Mouse (Mus musculus) frontal cortex, adult (tissue): ENCODE data around the gene Ablim2.

Source experiments
- ATAC-seq: cut with Nextera tagmentation; 2 replicates; pipeline ENCODE4 v1.9.2; 2017; ENCODE audit warnings: mild to moderate bottlenecking, moderate library complexity, mixed read lengths; ENCODE audit not compliant: low TSS enrichment

Gene Ablim2

GRCm38 (mm10) chr5:35882391-35882790, 124.7 kb downstream of the Ablim2 start:
- no peak for ATAC-seq

DNA sequence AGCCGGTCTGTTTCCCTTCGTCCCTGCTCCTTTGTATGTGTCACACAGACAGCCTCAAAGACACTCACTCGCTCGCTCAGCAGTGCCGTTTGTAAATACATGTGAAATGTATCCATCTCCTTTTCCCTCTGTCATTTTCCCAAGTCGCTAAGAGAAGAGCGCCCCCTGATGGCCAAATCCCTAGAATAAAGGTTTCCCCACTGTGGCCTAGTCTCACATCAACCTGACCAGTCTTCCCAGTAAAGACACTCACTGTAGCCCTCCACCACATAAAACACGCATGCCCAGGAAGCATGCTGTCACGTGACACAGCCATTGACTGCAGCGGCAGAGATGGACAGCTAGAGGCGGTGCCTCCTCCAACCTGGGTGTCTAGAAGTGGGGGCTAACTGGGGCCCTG, 126.6 kb downstream of the Ablim2 start:
- no peak for ATAC-seq

GRCm38 (mm10) chr5:35884689-35885088, 127.0 kb downstream of the Ablim2 start:
- no peak for ATAC-seq

GRCm38 (mm10) chr5:35888959-35889358, 131.3 kb downstream of the Ablim2 start:
- no peak for ATAC-seq

DNA sequence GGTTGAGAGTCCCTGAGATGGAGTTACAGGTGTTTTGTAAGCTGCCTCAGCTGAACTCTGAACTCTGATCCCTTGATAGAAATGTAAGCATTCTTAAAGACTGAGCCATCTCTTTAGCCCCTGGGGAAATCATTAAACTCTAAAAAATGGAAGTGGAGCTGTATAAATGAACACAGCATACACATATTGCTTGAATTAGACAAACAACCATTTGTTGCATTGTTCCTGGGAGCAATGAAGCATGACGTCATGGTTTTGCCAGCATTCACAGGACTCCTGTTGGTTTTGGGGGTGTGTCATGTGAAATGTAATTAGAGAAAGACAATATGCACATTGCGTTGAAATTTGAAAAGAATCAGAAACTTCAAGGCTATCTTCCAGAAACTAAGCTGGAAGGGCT, 132.0 kb downstream of the Ablim2 start:
- no peak for ATAC-seq

DNA sequence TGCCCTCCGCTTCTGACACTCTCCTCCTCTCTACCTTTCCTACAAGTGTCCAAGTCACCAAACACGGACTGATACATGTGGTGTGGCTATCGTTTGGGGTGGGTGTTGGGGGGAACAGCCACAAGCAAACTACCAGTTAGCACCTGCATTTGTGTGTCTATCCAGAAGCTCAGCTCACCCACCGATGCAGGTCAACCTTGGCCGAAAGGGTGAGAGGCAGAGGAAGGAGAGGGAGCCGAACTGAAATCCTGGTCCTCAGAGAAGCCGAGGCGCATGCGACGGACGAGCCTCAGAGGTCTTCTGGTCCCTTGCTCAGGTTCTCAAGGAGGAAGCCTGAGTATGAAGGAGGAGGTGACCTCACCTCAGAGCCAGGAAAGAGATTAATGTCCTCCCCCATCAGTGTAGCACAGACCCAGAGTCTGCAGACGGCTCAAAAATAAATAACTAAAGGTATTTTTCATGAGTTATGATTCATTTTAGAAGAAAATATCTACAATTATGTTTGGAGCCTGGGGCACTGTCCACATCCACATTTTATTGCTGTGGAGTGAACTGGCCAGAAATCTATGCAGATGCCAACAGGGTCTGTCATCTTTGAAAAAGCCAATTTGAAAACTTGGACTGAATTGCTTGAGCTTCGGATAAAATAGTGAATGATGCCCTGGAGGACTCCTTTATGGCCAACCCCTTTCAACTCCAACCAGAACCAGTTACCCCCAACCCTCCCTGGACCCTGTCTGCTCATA, 133.5 kb downstream of the Ablim2 start:
- ATAC-seq: no peak

GRCm38 (mm10) chr5:35892363-35892762, 134.7 kb downstream of the Ablim2 start:
- ATAC-seq: no peak

DNA sequence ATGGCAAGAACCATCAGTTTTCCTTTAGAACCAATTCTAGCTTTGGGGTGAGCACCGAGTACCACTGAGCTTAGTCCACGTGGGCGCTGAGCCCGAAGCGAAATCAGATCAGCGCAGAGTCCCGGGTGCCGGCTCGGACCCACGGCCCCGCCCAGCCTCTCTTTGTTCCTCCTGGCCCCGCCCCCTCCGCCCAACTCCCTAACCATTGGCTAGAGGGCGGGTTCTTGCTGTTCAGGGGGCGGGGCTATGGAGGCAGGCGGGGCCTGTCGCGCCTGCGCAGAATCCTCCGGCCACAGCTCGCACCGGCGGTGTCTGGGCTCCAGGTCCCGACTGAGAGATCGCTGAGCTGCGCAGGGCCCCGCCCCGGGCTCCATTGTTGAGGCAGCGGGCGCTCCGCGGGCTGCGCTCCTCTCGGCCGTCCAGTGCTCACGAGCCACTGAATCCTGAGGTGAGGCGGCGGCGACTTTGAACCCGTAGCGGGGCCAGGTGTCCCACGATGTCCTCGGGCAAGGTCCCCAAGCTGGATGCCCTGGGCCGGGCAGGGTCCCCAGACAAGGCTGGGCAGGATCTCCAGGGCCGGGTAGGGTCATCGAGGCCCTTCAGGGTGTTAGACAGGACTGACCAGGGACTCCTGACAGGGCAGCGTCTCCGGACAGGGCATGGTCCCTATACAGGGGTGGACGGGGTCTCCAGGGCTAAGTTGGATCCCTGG, 135.6 kb downstream of the Ablim2 start, which contains the start of gene Afap1:
Gene Afap1, plus strand, starts transcription at position 227 of the 712 bp plus-strand sequence.
- peak; percentile 93 for ATAC-seq

DNA sequence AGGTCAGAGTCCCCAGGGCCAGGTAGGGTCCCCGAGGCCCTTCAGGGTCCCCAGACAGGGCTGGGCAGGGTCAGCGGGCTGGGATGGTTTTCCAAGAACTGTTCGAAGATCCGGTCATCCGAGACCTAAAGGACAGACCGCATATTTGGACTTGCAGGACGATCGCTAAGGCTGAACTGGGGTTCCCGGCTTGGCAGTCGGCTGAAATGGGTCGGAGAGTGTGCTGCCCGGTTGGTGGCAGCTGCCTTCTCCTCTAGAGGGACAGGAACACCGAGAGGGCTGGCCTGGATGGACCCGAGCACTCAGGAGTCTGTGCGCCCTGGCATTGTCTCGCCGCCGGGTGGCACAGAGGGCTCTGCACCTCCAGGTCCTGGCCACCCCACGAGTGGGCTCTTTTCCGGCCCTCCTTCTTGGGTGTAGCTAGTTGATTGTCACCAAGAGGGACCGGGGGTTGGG, 136.2 kb downstream of the Ablim2 start:
- ATAC-seq: peak; percentile 24; the same call in 1 of the 2 replicates

GRCm38 (mm10) chr5:35894295-35895047, 136.8 kb downstream of the Ablim2 start:
- ATAC-seq: no peak

GRCm38 (mm10) chr5:35895926-35896325, 138.2 kb downstream of the Ablim2 start:
- no peak for ATAC-seq

- no peak for ATAC-seq
These were observed 138.9 kb downstream of the Ablim2 start for GRCm38 (mm10) chr5:35896556-35896955.

- no peak for ATAC-seq
These were observed 139.5 kb downstream of the Ablim2 start for GRCm38 (mm10) chr5:35897147-35897546.

GRCm38 (mm10) chr5:35898114-35898513, 140.4 kb downstream of the Ablim2 start:
- ATAC-seq: no peak

DNA sequence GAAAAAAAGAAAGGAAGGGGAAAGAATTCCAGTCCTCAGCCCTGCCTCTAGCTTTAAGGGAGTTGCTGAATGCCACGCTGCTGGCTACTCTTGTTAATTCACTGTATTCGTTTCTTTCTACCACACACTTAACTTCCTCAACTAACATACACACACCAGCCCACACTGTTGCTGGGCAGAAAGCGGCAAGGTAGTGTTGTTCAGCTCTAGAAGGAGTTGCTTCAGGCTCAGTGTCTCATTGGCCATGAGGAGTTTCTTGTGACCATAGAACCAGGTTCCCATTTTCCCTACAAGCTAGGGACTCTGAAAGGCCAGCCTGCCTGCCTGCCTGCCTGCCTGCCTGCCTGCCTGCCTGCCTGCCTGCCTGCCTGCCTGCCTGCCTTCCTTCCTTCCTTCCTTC, 141.3 kb downstream of the Ablim2 start:
- ATAC-seq: no peak

DNA sequence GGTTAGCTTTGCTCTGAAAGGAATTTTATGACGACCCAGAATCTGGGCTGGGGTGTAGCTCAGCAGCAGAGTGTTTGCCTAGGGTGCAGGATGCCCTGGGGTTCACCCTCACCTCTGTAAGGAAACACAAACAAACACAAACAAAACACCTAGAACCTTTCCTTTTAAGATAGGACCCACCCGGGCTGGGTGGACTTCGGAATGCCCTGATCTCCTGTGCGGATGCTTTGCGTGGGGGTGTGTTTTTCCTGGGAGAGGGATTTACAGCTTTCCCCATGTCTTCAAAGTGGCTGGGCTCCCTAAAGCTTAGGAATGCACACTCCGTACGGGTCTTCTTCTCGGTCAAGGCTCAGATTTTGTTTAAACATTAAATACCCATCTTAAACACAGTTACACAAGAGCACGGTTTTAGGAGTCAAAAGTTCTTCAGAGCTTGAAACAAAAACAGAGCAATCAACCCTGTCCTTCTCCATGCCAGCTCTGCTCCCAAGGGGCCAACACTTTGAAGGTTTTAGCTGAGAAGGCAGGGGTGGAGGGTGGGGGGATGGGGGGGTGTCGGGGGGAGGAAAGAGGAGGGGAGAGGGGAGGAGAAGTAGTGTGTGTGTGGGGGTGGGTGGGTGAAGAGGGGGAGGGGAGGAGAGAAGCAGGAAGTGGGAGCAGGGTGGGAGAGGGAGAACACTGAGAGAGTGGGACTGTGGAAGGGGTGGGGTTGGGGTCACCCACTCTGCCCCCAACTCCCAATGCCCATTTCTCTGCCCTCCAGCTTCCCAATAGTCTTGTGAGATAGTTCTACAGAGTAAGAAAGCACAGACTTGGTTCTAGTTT, 142.9 kb downstream of the Ablim2 start:
- ATAC-seq: no peak

GRCm38 (mm10) chr5:35901226-35901809, 143.6 kb downstream of the Ablim2 start:
- no peak for ATAC-seq

- ATAC-seq: no peak
These were observed 145.8 kb downstream of the Ablim2 start for GRCm38 (mm10) chr5:35903456-35903855.

- ATAC-seq: no peak
These were observed 147.6 kb downstream of the Ablim2 start for GRCm38 (mm10) chr5:35905283-35905682.

GRCm38 (mm10) chr5:35907090-35907489, 149.4 kb downstream of the Ablim2 start:
- ATAC-seq: no peak
